Mouse (Mus musculus): Measurements from ENCODE around the gene Efs. TPM values are rescaled to one million over a fixed set of nuclear protein-coding genes. Genes with fewer than 3 reads are reported as not detected.
A peak's percentile ranks its signal among the peaks of the same experiment; 100 is the strongest.

Efs gene
- polyA plus RNA-seq, 1 experiment from 2014 or later, result 15.6 TPM

GRCm38 (mm10) chr14:54944939-54945338 lies 19.0 kb upstream of the Efs start:
- H3K9ac ChIP-seq, result no peak overlapping the region
- 0 out of 2 replicates have a peak, but pooled peaks cover 5% of the 10 kb centered on the region for H3K27me3 ChIP-seq
- 72% methylated on average over 2 of the region's 2 CpGs for WGBS
- ATAC-seq (ENCODE audit: low FRiP score), result no peak
- H3K4me3 ChIP-seq, result no peak overlapping the region
- no peaks in the 10 kb centered on the region for H3K36me3 ChIP-seq
- no peaks in the 10 kb centered on the region for H3K4me1 ChIP-seq (replicated peaks)
- H3K27ac ChIP-seq, result no peak overlapping the region
- no peak overlapping the region for H3K4me2 ChIP-seq
- no peaks in the 10 kb centered on the region for H3K9me3 ChIP-seq

GRCm38 (mm10) chr14:54943971-54944370 lies 18.0 kb upstream of the Efs start:
- 0 out of 2 replicates have a peak, but pooled peaks cover 2% of the 10 kb centered on the region for H3K27me3 ChIP-seq

GRCm38 (mm10) chr14:54942479-54942878 lies 16.6 kb upstream of the Efs start:
- no peak overlapping the region for H3K4me2 ChIP-seq
- no peak overlapping the region for H3K9ac ChIP-seq
- H3K36me3 ChIP-seq, result no peaks in the 10 kb centered on the region
- WGBS, result 88% methylated on average over 8 of the region's 8 CpGs
- H3K4me3 ChIP-seq, result no peak overlapping the region
- H3K27me3 ChIP-seq, result 0 out of 2 replicates have a peak, but pooled peaks cover 4% of the 10 kb centered on the region
- H3K27ac ChIP-seq, result no peak overlapping the region
- H3K4me1 ChIP-seq (replicated peaks), result no peaks in the 10 kb centered on the region
- no peak for ATAC-seq (ENCODE audit: low FRiP score)
- H3K9me3 ChIP-seq, result no peaks in the 10 kb centered on the region

More at GRCm38 (mm10) chr14:54943971-54944370, 18.0 kb upstream of the Efs start:
- Histone ChIP-seq H3K9me3 (no peaks in the 10 kb centered on the region), H3K4me1 (replicated peaks) (no peaks in the 10 kb centered on the region), H3K27ac (no peak overlapping the region), H3K36me3 (no peaks in the 10 kb centered on the region), H3K9ac (no peak overlapping the region), H3K4me2 (no peak overlapping the region), H3K4me3 (no peak overlapping the region)
- 91% methylated on average over 7 of the region's 7 CpGs for WGBS
- ATAC-seq (ENCODE audit: low FRiP score), result no peak

- Histone ChIP-seq H3K9me3 (no peaks in the 10 kb centered on the region), H3K4me3 (no peak overlapping the region), H3K27ac (no peak overlapping the region), H3K27me3 (0 out of 2 replicates have a peak, but pooled peaks cover 6% of the 10 kb centered on the region), H3K36me3 (no peaks in the 10 kb centered on the region), H3K4me1 (replicated peaks) (peaks cover 5% of the 10 kb centered on the region), H3K9ac (no peak overlapping the region), H3K4me2 (no peak overlapping the region)
- WGBS, result 69% methylated on average over 13 of the region's 13 CpGs
- ATAC-seq (ENCODE audit: low FRiP score), result no peak
Measured at GRCm38 (mm10) chr14:54941024-54941978, 15.4 kb upstream of the Efs start.

- no peaks in the 10 kb centered on the region for H3K36me3 ChIP-seq
- H3K27ac ChIP-seq, result no peak overlapping the region
- H3K9ac ChIP-seq, result no peak overlapping the region
- peaks cover 14% of the 10 kb centered on the region for H3K4me1 ChIP-seq (replicated peaks)
- WGBS, result 89% methylated on average over 3 of the region's 3 CpGs
- H3K27me3 ChIP-seq, result 0 out of 2 replicates have a peak, but pooled peaks cover 6% of the 10 kb centered on the region
- ATAC-seq (ENCODE audit: low FRiP score), result no peak
- no peaks in the 10 kb centered on the region for H3K9me3 ChIP-seq
- no peak overlapping the region for H3K4me2 ChIP-seq
- H3K4me3 ChIP-seq, result no peak overlapping the region
Measured at GRCm38 (mm10) chr14:54940176-54940530, 14.2 kb upstream of the Efs start.

GRCm38 (mm10) chr14:54939434-54940175 lies 13.7 kb upstream of the Efs start:
- Histone ChIP-seq H3K9ac (no peak overlapping the region), H3K4me3 (no peak overlapping the region), H3K4me1 (replicated peaks) (peaks cover 14% of the 10 kb centered on the region), H3K36me3 (no peaks in the 10 kb centered on the region), H3K9me3 (no peaks in the 10 kb centered on the region), H3K27ac (no peak overlapping the region), H3K4me2 (no peak overlapping the region), H3K27me3 (0 out of 2 replicates have a peak, but pooled peaks cover 6% of the 10 kb centered on the region)
- ATAC-seq (ENCODE audit: low FRiP score), result no peak
- WGBS, result 53% methylated on average over 12 of the region's 12 CpGs

GRCm38 (mm10) chr14:54938431-54939219 lies 12.7 kb upstream of the Efs start:
- WGBS, result 77% methylated on average over 15 of the region's 15 CpGs
- H3K4me1 ChIP-seq (replicated peaks), result peaks cover 14% of the 10 kb centered on the region
- no peak overlapping the region for H3K4me2 ChIP-seq
- no peaks in the 10 kb centered on the region for H3K36me3 ChIP-seq
- no peak overlapping the region for H3K9ac ChIP-seq
- no peak overlapping the region for H3K4me3 ChIP-seq
- no peak overlapping the region for H3K27ac ChIP-seq
- H3K9me3 ChIP-seq, result no peaks in the 10 kb centered on the region
- 0 out of 2 replicates have a peak, but pooled peaks cover 6% of the 10 kb centered on the region for H3K27me3 ChIP-seq
- ATAC-seq (ENCODE audit: low FRiP score), result no peak

GRCm38 (mm10) chr14:54937361-54938182 lies 11.6 kb upstream of the Efs start:
- H3K9ac ChIP-seq, result no peak overlapping the region
- 0 out of 2 replicates have a peak, but pooled peaks cover 6% of the 10 kb centered on the region for H3K27me3 ChIP-seq
- no peak overlapping the region for H3K4me3 ChIP-seq
- H3K4me2 ChIP-seq, result no peak overlapping the region
- H3K27ac ChIP-seq, result no peak overlapping the region
- WGBS, result 90% methylated on average over 16 of the region's 16 CpGs
- H3K36me3 ChIP-seq, result no peaks in the 10 kb centered on the region
- no peaks in the 10 kb centered on the region for H3K9me3 ChIP-seq
- H3K4me1 ChIP-seq (replicated peaks), result peaks cover 21% of the 10 kb centered on the region
- no peak for ATAC-seq (ENCODE audit: low FRiP score)

- H3K27me3 ChIP-seq, result 0 out of 2 replicates have a peak, but pooled peaks cover 6% of the 10 kb centered on the region
- no peaks in the 10 kb centered on the region for H3K36me3 ChIP-seq
- WGBS, result 52% methylated on average over 6 of the region's 6 CpGs
- peak overlapping the region; percentile 21; the same call in 1 of the 2 replicates for H3K9ac ChIP-seq
- ATAC-seq (ENCODE audit: low FRiP score), result no peak
- peaks cover 22% of the 10 kb centered on the region for H3K4me1 ChIP-seq (replicated peaks)
- no peaks in the 10 kb centered on the region for H3K9me3 ChIP-seq
- peak overlapping the region; percentile 6; the same call in 1 of the 2 replicates for H3K4me2 ChIP-seq
- H3K4me3 ChIP-seq, result no peak overlapping the region
- H3K27ac ChIP-seq, result peak overlapping the region; percentile 75
Measured at GRCm38 (mm10) chr14:54936831-54937160, 10.9 kb upstream of the Efs start.

- peak within 1 kb of the TSS; percentile 21 for H3K9ac ChIP-seq
- H3K4me1 ChIP-seq (replicated peaks), result peaks cover 22% of the 10 kb centered on the region
- H3K36me3 ChIP-seq, result no peaks in the 10 kb centered on the region
- WGBS, result 25% methylated on average over 8 of the region's 8 CpGs
- H3K9me3 ChIP-seq, result no peaks in the 10 kb centered on the region
- peak; percentile 55 for ATAC-seq (ENCODE audit: low FRiP score)
- peak within 1 kb of the TSS; percentile 75 for H3K27ac ChIP-seq
- peak within 1 kb of the TSS; percentile 6; the same call in 1 of the 2 replicates for H3K4me2 ChIP-seq
- H3K27me3 ChIP-seq, result 0 out of 2 replicates have a peak, but pooled peaks cover 4% of the 10 kb centered on the region
- H3K4me3 ChIP-seq, result no peak within 1 kb of the TSS
Measured at GRCm38 (mm10) chr14:54935904-54936830, 10.2 kb upstream of the Efs start, which contains the start of gene Cmtm5. Cmtm5 (plus strand) TSS chr14:54936261.
